Comparison of ENCODE assay signal across 10 mouse cellular contexts in genomic region chr9:121058116-121058515, GRCm38 (mm10).
DNase-seq lines count a peak whose midpoint lies in the region; ATAC-seq and TF ChIP-seq lines count a peak whose summit lies in the region.
"Had no signal": no experiment of that assay in that cellular context is flagged by ENCODE, and none has a peak within 500 bp of the region (broad histone marks: within the 10 kb centered on the region; RNA-seq: fewer than 3 reads in every experiment).

No protein-coding gene starts in this region.

- no peaks in the 10 kb centered on the region for H3K27me3 ChIP-seq in hindbrain, embryonic 14.5 days (ENCODE audit: control insufficient read depth, insufficient read depth, low read length)
- H3K27me3 ChIP-seq in hindbrain, embryonic 11.5 days (ENCODE audit: control insufficient read depth, insufficient read depth, low read length), result no peaks in the 10 kb centered on the region
- no peaks in the 10 kb centered on the region for H3K27me3 ChIP-seq in embryonic facial prominence, embryonic 15.5 days
- H3K27me3 ChIP-seq in kidney, adult 2 months (replicated peaks; ENCODE audit: control insufficient read depth, insufficient read depth, low read length), result no peaks in the 10 kb centered on the region
- H3K27me3 ChIP-seq in lung, postnatal 0 days (replicated peaks; ENCODE audit: insufficient read depth, low read length), result no peaks in the 10 kb centered on the region

- no peak overlapping the region for H3K4me3 ChIP-seq in hindbrain, embryonic 14.5 days (replicated peaks; ENCODE audit: low read length)
- H3K4me3 ChIP-seq in hindbrain, embryonic 11.5 days (ENCODE audit: low read depth, low read length), result no peak overlapping the region
- no peak overlapping the region for H3K4me3 ChIP-seq in embryonic facial prominence, embryonic 15.5 days (replicated peaks)
- peak overlapping the region; percentile 23; the same call in 1 of the 2 replicates for H3K4me3 ChIP-seq in kidney, adult 2 months (ENCODE audit: insufficient read depth, low read depth, low read length)
- H3K4me3 ChIP-seq in lung, postnatal 0 days (ENCODE audit: low read depth, low read length), result no peak overlapping the region
- H3K4me3 ChIP-seq: myocyte had no signal

- TF ChIP-seq EP300 in lung, postnatal 0 days (IDR thresholded peaks at IDR 0.05), result peak; percentile 73

- DNase-seq in hindbrain, embryonic 14.5 days (ENCODE audit: low spot score), result no peak
- no peak for DNase-seq in hindbrain, embryonic 11.5 days (ENCODE audit: low spot score)
- peak; percentile 83 for DNase-seq in kidney, adult 2 months
- DNase-seq in lung, postnatal 0 days (ENCODE audit: low spot score), result peak; percentile 81
- no peak for DNase-seq in left cerebral cortex, postnatal 14 days (ENCODE audit: low spot score in 2 of 2)
- DNase-seq in spleen, adult 18-20 months, result no peak
- DNase-seq in gastrocnemius, postnatal 4 days (ENCODE audit: low spot score in 2 of 2), result no peak

- no peak overlapping the region for H3K4me2 ChIP-seq in hindbrain, embryonic 14.5 days (replicated peaks)
- H3K4me2 ChIP-seq in hindbrain, embryonic 11.5 days (replicated peaks; ENCODE audit: low read depth, low read length), result no peak overlapping the region
- H3K4me2 ChIP-seq in embryonic facial prominence, embryonic 15.5 days (replicated peaks), result no peak overlapping the region
- no peak overlapping the region for H3K4me2 ChIP-seq in lung, postnatal 0 days (replicated peaks; ENCODE audit: low read depth, low read length)

- no peak for TF ChIP-seq CTCF in kidney, adult 2 months (conservative IDR thresholded peaks at IDR 0.05; ENCODE audit: insufficient read depth, insufficient read length, low read depth, low read length)
- no peak for TF ChIP-seq CTCF in lung, postnatal 0 days (IDR thresholded peaks at IDR 0.05)

- 65% methylated on average over 7 of the region's 7 CpGs for WGBS in hindbrain, embryonic 14.5 days
- 80% methylated on average over 7 of the region's 7 CpGs for WGBS in hindbrain, embryonic 11.5 days
- 83% methylated on average over 7 of the region's 7 CpGs for WGBS in embryonic facial prominence, embryonic 15.5 days
- 67% methylated on average over 7 of the region's 7 CpGs for WGBS in kidney, adult 2 months
- WGBS in lung, postnatal 0 days, result 64% methylated on average over 7 of the region's 7 CpGs

- intact Hi-C loops in left cerebral cortex, postnatal 14 days (cut with DNase I), result no loop called here

- 0 out of 2 replicates have a peak overlapping the region, but pooled peaks have one; percentile 10 for H3K27ac ChIP-seq in hindbrain, embryonic 14.5 days
- H3K27ac ChIP-seq in hindbrain, embryonic 11.5 days (ENCODE audit: low read depth, low read length), result no peak overlapping the region
- peak overlapping the region; percentile 39; the same call in 1 of the 2 replicates for H3K27ac ChIP-seq in embryonic facial prominence, embryonic 15.5 days (replicated peaks)
- H3K27ac ChIP-seq in kidney, adult 2 months (ENCODE audit: insufficient read depth, low read depth, low read length), result peak overlapping the region; percentile 39; the same call in 1 of the 2 replicates
- H3K27ac ChIP-seq in lung, postnatal 0 days (ENCODE audit: low read length), result peak overlapping the region; percentile 81

- no peak for TF ChIP-seq POLR2A in kidney, adult 2 months (IDR thresholded peaks at IDR 0.05; ENCODE audit: low read depth, low read length)

- peaks cover 22% of the 10 kb centered on the region for H3K4me1 ChIP-seq in hindbrain, embryonic 14.5 days (replicated peaks; ENCODE audit: control insufficient read depth, insufficient read depth, low read length)
- H3K4me1 ChIP-seq in hindbrain, embryonic 11.5 days (replicated peaks; ENCODE audit: control insufficient read depth, insufficient read depth, low read length), result peaks cover 5% of the 10 kb centered on the region; the same call in 1 of the 2 replicates
- no peaks in the 10 kb centered on the region for H3K4me1 ChIP-seq in embryonic facial prominence, embryonic 15.5 days
- no peaks in the 10 kb centered on the region for H3K4me1 ChIP-seq in kidney, adult 2 months (ENCODE audit: control insufficient read depth, insufficient read depth, low read length)
- H3K4me1 ChIP-seq in lung, postnatal 0 days (ENCODE audit: insufficient read depth, low read depth, low read length), result no peaks in the 10 kb centered on the region

- no peaks in the 10 kb centered on the region for H3K36me3 ChIP-seq in hindbrain, embryonic 14.5 days (replicated peaks; ENCODE audit: control insufficient read depth, insufficient read depth)
- no peaks in the 10 kb centered on the region for H3K36me3 ChIP-seq in hindbrain, embryonic 11.5 days (ENCODE audit: control insufficient read depth, insufficient read depth, low read length)
- H3K36me3 ChIP-seq in embryonic facial prominence, embryonic 15.5 days, result no peaks in the 10 kb centered on the region
- H3K36me3 ChIP-seq in kidney, adult 2 months (ENCODE audit: control insufficient read depth, insufficient read depth, low read length), result no peaks in the 10 kb centered on the region
- no peaks in the 10 kb centered on the region for H3K36me3 ChIP-seq in lung, postnatal 0 days (ENCODE audit: insufficient read depth, low read length)
- H3K36me3 ChIP-seq: G1E had no signal

- H3K9ac ChIP-seq in hindbrain, embryonic 14.5 days, result no peak overlapping the region
- H3K9ac ChIP-seq in hindbrain, embryonic 11.5 days (ENCODE audit: low read depth, low read length), result no peak overlapping the region
- no peak overlapping the region for H3K9ac ChIP-seq in embryonic facial prominence, embryonic 15.5 days
- no peak overlapping the region for H3K9ac ChIP-seq in lung, postnatal 0 days (replicated peaks; ENCODE audit: low read depth)

- no peaks in the 10 kb centered on the region for H3K9me3 ChIP-seq in hindbrain, embryonic 14.5 days (ENCODE audit: control insufficient read depth, low read length)
- H3K9me3 ChIP-seq in hindbrain, embryonic 11.5 days (ENCODE audit: control insufficient read depth, low read length), result no peaks in the 10 kb centered on the region
- no peaks in the 10 kb centered on the region for H3K9me3 ChIP-seq in embryonic facial prominence, embryonic 15.5 days (replicated peaks)
- no peaks in the 10 kb centered on the region for H3K9me3 ChIP-seq in lung, postnatal 0 days (ENCODE audit: low read length)
- H3K9me3 ChIP-seq: G1E had no signal

- no peak for ATAC-seq in hindbrain, embryonic 14.5 days (ENCODE audit: low FRiP score)
- ATAC-seq in hindbrain, embryonic 11.5 days (ENCODE audit: low FRiP score), result no peak
- ATAC-seq in embryonic facial prominence, embryonic 15.5 days (ENCODE audit: insufficient number of reproducible peaks, low FRiP score, low TSS enrichment, low read depth), result no peak
- peak; percentile 94 for ATAC-seq in lung, postnatal 0 days

Comparison
In these comparisons a context has a peak if more than half of its experiments do, and no peak if none do; other contexts are left out.
1. DNase-seq: peak in kidney, adult 2 months (single experiment) and lung, postnatal 0 days (single experiment); none in hindbrain, embryonic 14.5 days (single experiment), hindbrain, embryonic 11.5 days (single experiment), left cerebral cortex, postnatal 14 days (0 of 2), spleen, adult 18-20 months (0 of 2) and gastrocnemius, postnatal 4 days (0 of 2).